Mouse (Mus musculus) olfactory bulb, adult 2 months (tissue): ENCODE results near the gene Nfat5. TPM values are rescaled to one million over a fixed set of nuclear protein-coding genes. Genes with fewer than 3 reads are reported as not detected.

ENCODE experiments used
- H3K27ac ChIP-seq: fragments of 200-500 bp; 2 replicates; pipeline ENCODE4 v1.5.1; 2012; ENCODE audit warnings: low read depth, low read length; ENCODE audit not compliant: insufficient read depth
- H3K4me1 ChIP-seq: fragments of 200-500 bp; 2 replicates; pipeline ENCODE4 v1.6.1; 2012; ENCODE audit warnings: low read length; ENCODE audit not compliant: control insufficient read depth, insufficient read depth
- H3K4me3 ChIP-seq: fragments of 200-500 bp; 2 replicates; pipeline ENCODE4 v1.5.1; 2012; ENCODE audit warnings: mild to moderate bottlenecking, low read depth, low read length, moderate library complexity; ENCODE audit not compliant: insufficient read depth
- CTCF ChIP-seq: fragments of 200-500 bp; IDR thresholded peaks from 2 replicates; pipeline ENCODE4 v1.5.1; 2012; ENCODE audit warnings: low read depth, mild to moderate bottlenecking, low read length, moderate library complexity; ENCODE audit not compliant: insufficient read depth
- POLR2A ChIP-seq: fragments of 200-500 bp; IDR thresholded peaks from 2 replicates; pipeline ENCODE4 v1.6.1; 2012; ENCODE audit warnings: mild to moderate bottlenecking, low read depth, low read length, moderate library complexity; ENCODE audit not compliant: insufficient read depth
- WGBS: fragments of 180-500 bp; shearing (Covaris S2); methylation state at CpG from one replicate; pipeline ENCODE4 v1.1.7; 2018; 5-methylcytosine and 5-hydroxymethylcytosine counted together
- polyA plus RNA-seq: library from polyadenylated mRNA; stranded (reverse); fragments of >200 nt; gene quantifications from 2 replicates; pipeline ENCODE4 v1.2.4, GENCODE M21; 2012; ENCODE audit warnings: low replicate concordance; ENCODE audit not compliant: missing spikeins, insufficient read depth, insufficient read length

Nfat5 gene
- polyA plus RNA-seq, 1 experiment: 239 TPM

- H3K4me3 ChIP-seq: no peak overlapping the region
- no peak for TF ChIP-seq CTCF
- TF ChIP-seq POLR2A: no peak
- peaks cover 4% of the 10 kb centered on the region; the same call in 1 of the 2 replicates for H3K4me1 ChIP-seq
- H3K27ac ChIP-seq: no peak overlapping the region
- 22% methylated on average over 3 of the region's 3 CpGs for WGBS
Observed at GRCm38 (mm10) chr8:107386642-107387041, 93.4 kb downstream of the Nfat5 start.

DNA sequence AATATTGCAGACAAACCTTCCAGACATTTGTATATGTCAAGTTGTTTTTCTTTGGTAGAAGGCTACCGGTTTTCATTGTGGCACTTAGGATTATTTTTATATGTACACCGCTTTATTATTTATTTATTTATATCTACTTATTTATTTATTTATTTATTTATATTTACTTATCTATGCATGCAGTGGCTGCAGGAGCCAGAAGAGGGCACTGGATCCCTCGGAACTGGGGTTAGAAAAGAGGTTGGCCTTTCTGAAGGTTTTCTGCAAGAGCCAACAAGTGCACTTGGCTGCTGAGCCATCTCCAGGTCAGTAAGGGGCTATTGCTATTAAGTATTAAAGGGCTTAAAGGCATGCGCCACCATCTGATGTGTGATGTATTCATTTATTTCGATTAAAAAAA, 94.6 kb downstream of the Nfat5 start:
- Histone ChIP-seq H3K4me1 (peaks cover 4% of the 10 kb centered on the region; the same call in 1 of the 2 replicates), H3K27ac (no peak overlapping the region), H3K4me3 (no peak overlapping the region)
- no peak for TF ChIP-seq POLR2A
- no peak for TF ChIP-seq CTCF
- WGBS: 54% methylated on average over 5 of the region's 5 CpGs

DNA sequence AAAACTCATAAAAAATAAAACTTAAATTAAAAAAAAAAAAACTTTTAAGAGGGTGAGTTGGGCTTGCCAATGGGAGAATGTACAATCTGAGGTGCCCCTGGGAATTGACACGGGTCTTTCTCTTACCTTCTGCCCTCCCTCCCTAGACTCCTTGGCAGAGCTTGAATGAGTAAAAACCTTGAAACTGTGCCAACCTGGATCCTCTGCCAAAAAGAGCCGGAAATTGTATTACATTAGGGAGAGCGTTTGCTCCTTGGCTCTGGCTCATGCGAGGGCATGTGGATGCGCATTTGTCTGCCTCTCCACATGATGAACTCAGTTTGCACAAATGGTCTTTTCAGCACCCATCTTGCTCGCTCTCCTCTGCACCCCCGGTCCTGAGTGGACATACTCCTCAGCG, 96.3 kb downstream of the Nfat5 start:
- H3K4me3 ChIP-seq: no peak overlapping the region
- no peak for TF ChIP-seq CTCF
- no peak for TF ChIP-seq POLR2A
- 25% methylated on average over 8 of the region's 8 CpGs for WGBS
- H3K27ac ChIP-seq: no peak overlapping the region
- peaks cover 4% of the 10 kb centered on the region; the same call in 1 of the 2 replicates for H3K4me1 ChIP-seq

- TF ChIP-seq POLR2A: no peak
- TF ChIP-seq CTCF: no peak
- Histone ChIP-seq H3K4me1 (peaks cover 4% of the 10 kb centered on the region; the same call in 1 of the 2 replicates), H3K4me3 (no peak overlapping the region), H3K27ac (no peak overlapping the region)
- 92% methylated on average over 16 of the region's 16 CpGs for WGBS
Observed at GRCm38 (mm10) chr8:107390476-107391135, 97.3 kb downstream of the Nfat5 start.

DNA sequence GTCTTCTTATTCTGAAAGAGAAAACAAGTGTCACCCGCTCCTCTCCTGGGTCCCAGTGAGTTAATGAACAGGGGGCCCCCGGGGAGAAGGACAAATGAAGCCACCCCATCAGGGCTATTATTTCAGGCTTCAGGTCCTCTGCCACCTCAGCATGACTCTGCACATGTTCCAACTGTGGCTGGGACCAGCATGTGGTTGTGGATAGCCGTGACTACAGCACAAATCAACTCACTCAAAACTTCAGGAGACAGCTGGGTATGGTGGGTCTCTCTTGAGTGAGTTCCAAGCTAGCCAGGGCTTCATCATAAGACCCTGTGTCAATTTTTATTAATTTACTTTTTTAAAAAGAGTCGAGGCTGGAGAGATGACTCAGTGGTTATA, 97.9 kb downstream of the Nfat5 start:
- WGBS: 75% methylated on average over 4 of the region's 4 CpGs
- H3K27ac ChIP-seq: no peak overlapping the region
- TF ChIP-seq POLR2A (no peak), CTCF (no peak)
- peaks cover 4% of the 10 kb centered on the region; the same call in 1 of the 2 replicates for H3K4me1 ChIP-seq
- no peak overlapping the region for H3K4me3 ChIP-seq

DNA sequence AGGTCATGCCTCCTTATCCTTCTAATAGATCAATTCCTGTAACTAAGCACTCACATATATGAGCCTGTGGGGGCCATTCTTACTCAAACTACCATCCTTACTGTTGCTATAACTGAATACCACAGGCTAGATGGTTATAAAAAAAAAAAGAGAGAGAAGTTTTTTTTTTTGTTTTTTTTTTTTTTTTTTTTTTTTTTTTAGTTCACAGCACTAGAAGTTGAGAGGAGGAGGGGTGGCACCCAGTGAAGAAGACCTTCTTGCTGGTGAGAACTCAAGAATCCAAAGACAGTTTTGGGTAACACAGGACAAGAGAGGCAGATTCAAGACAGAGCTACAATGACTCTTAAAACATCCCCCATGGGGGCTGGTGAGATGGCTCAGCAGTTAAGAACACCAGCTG, 102.1 kb downstream of the Nfat5 start:
- H3K27ac ChIP-seq: no peak overlapping the region
- H3K4me3 ChIP-seq: no peak overlapping the region
- TF ChIP-seq CTCF: no peak
- TF ChIP-seq POLR2A: no peak

DNA sequence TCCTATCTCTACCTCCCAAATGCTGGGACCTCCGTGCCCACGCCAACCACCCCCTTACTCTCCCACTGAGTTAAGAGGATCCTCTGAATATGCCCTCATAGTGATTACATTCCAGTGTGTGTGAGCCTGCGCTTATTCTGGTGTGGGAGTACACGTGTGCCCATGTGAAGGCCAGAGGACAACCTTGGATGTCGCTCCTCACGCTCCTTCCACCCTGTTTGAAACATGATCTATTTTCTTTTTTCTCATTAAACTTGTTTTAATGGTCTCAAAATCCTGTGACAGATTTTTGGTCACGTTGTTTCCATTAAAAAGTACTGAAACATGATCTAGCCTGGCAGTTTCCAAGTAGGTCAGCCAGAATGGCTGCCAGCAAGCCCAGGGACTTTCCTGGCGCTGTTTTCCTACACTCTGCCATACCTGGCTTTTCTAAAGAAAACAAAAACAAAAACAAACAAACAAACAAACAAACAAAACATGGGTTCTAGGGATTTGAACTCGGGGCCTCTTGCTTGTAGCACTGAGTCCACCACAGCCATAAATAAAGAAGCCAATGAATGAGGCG, 102.9 kb downstream of the Nfat5 start:
- 86% methylated on average over 10 of the region's 10 CpGs for WGBS
- no peak for TF ChIP-seq POLR2A
- TF ChIP-seq CTCF: no peak
- Histone ChIP-seq H3K4me1 (0 out of 2 replicates have a peak, but pooled peaks cover 3% of the 10 kb centered on the region), H3K4me3 (no peak overlapping the region), H3K27ac (no peak overlapping the region)

More for the DNA sequence above, 102.1 kb downstream of the Nfat5 start:
- 0 out of 2 replicates have a peak, but pooled peaks cover 3% of the 10 kb centered on the region for H3K4me1 ChIP-seq

DNA sequence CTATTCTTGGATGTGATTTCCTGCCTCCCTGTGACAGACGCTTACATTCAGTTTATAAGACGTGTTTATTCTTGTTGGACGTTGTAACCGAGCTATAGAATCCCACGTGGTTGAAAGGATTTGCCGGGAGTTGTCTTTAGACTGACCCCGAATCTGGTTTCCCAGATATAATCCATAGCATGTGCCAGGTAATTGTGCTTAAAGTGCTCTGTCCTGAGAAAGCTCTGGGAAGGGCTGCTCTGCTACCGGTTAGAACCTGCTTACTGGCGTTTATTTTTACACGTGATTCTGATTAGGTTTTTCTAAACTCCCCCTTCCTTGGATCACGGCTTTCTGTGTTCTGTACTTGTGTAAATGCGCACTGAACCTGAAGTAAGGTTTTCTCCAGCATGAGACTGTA, 104.4 kb downstream of the Nfat5 start:
- Histone ChIP-seq H3K27ac (no peak overlapping the region), H3K4me3 (no peak overlapping the region), H3K4me1 (peaks cover 4% of the 10 kb centered on the region)
- 64% methylated on average over 12 of the region's 12 CpGs for WGBS
- TF ChIP-seq POLR2A: no peak
- TF ChIP-seq CTCF: no peak

DNA sequence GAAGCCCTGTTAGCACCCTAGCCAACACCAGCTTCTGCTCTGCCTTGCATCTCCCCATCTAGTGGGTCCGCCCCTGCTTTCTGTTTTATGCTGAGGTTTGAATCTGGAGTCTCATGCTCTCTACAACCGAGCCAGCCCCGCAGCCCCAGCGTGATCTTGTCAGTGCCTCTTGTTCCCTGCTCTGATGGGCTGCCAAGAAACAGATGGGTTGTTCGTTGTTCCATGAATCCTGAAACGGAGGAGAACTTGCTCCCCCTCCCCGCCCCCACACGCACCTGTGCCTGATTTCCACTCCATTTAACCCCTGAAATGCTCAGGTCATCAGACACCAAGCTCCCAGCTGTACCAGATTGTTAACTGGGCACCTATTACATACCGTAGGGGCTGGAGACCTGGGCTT, 106.2 kb downstream of the Nfat5 start:
- TF ChIP-seq POLR2A (no peak), CTCF (no peak)
- Histone ChIP-seq H3K4me3 (no peak overlapping the region), H3K4me1 (peaks cover 11% of the 10 kb centered on the region), H3K27ac (no peak overlapping the region)
- 31% methylated on average over 9 of the region's 9 CpGs for WGBS
